17 mouse cellular contexts compared by ENCODE assay signal in genomic region chr4:139298671-139299366, GRCm38 (mm10). TPM values are rescaled to one million over a fixed set of nuclear protein-coding genes. Genes with fewer than 3 reads are reported as not detected.
DNase-seq lines count a peak whose midpoint lies in the region; ATAC-seq lines count a peak whose summit lies in the region.
"Had no signal": no experiment of that assay in that cellular context is flagged by ENCODE, and none has a peak within 500 bp of the region (broad histone marks: within the 10 kb centered on the region; RNA-seq: fewer than 3 reads in every experiment).

No protein-coding gene starts in this region.

- H3K4me2 ChIP-seq in liver, embryonic 13.5 days, result no peak overlapping the region
- H3K4me2 ChIP-seq: hindbrain, embryonic 15.5 days had no signal

- peaks cover 4% of the 10 kb centered on the region for H3K4me1 ChIP-seq in liver, embryonic 13.5 days (replicated peaks)
- H3K4me1 ChIP-seq: hindbrain, embryonic 15.5 days had no signal

- DNase-seq in kidney, postnatal 10 days, result peak; percentile 6
- DNase-seq in kidney, adult 11 months, result no peak
- DNase-seq in adipocyte (ENCODE audit: low spot score), result peak; percentile 94
- no peak for DNase-seq in liver, embryonic 13.5 days
- peak; percentile 65 for DNase-seq in lung, postnatal 10 days
- no peak for DNase-seq in spleen, adult 18-20 months
- DNase-seq in left cerebral cortex, postnatal 4 days, result no peak
- DNase-seq in thymus, postnatal 0 days (ENCODE audit: low spot score), result no peak
- DNase-seq: heart, adult 18-20 months; heart, postnatal 10 days; kidney, adult 2 months; kidney, postnatal 4 days; layer of hippocampus, postnatal 36 days; retina, postnatal 1 day had no signal

- intact Hi-C loops in left cerebral cortex, postnatal 4 days (cut with DNase I), result no loop called here

- no peak overlapping the region for H3K9ac ChIP-seq in liver, embryonic 13.5 days
- H3K9ac ChIP-seq: hindbrain, embryonic 15.5 days had no signal

- no peaks in the 10 kb centered on the region for H3K9me3 ChIP-seq in liver, embryonic 13.5 days (replicated peaks)
- H3K9me3 ChIP-seq: hindbrain, embryonic 15.5 days had no signal

- no peak overlapping the region for H3K4me3 ChIP-seq in liver, embryonic 13.5 days (replicated peaks)
- H3K4me3 ChIP-seq: hindbrain, embryonic 15.5 days had no signal

- peak; percentile 29; the same call in 1 of the 2 replicates for ATAC-seq in liver, embryonic 13.5 days (ENCODE audit: low read depth)
- ATAC-seq: CD4-positive, CD25-positive, alpha-beta regulatory T cell, adult 4 months; forebrain, embryonic 16.5 days had no signal

- H3K36me3 ChIP-seq in liver, embryonic 13.5 days, result peaks cover 9% of the 10 kb centered on the region; the same call in 1 of the 2 replicates

- WGBS in liver, embryonic 13.5 days (ENCODE audit: insufficient replicate concordance), result 72% methylated on average over 12 of the region's 12 CpGs

- H3K27ac ChIP-seq in liver, embryonic 13.5 days, result no peak overlapping the region
- H3K27ac ChIP-seq: hindbrain, embryonic 15.5 days had no signal

- H3K27me3 ChIP-seq in liver, embryonic 13.5 days, result no peaks in the 10 kb centered on the region
- H3K27me3 ChIP-seq: hindbrain, embryonic 15.5 days had no signal

RNA-seq across cellular contexts. Expression of gene Pqlc2, which starts 11.7 kb away (rescaled TPM):
- 9.7 and 10.3 TPM in 2 replicates for polyA plus RNA-seq in liver, embryonic 13.5 days (2015; fragmentation: Nextera tagmentation; extraction: Ambion mirVana)
- total RNA-seq in left cerebral cortex, postnatal 4 days (2021), result 10 to 100 TPM; 12.7 to 12.9 TPM
- polyA plus RNA-seq in thymus, postnatal 0 days (2015; fragmentation: Nextera tagmentation; extraction: Ambion mirVana), result 13.5 and 14.5 TPM in 2 replicates

RNA-seq across cellular contexts. Expression of gene Akr7a5, which starts 11.7 kb away (rescaled TPM):
- polyA plus RNA-seq in liver, embryonic 13.5 days (2015; fragmentation: Nextera tagmentation; extraction: Ambion mirVana), result 39.8 and 40.0 TPM in 2 replicates
- total RNA-seq in left cerebral cortex, postnatal 4 days (2021), result 10 to 100 TPM; 24.9 to 26.4 TPM
- 68.9 and 75.5 TPM in 2 replicates for polyA plus RNA-seq in thymus, postnatal 0 days (2015; fragmentation: Nextera tagmentation; extraction: Ambion mirVana)

RNA-seq across cellular contexts. Expression of gene Mrto4, which starts 53.6 kb away (rescaled TPM):
- 141 and 147 TPM in 2 replicates for polyA plus RNA-seq in liver, embryonic 13.5 days (2015; fragmentation: Nextera tagmentation; extraction: Ambion mirVana)
- total RNA-seq in left cerebral cortex, postnatal 4 days (2021), result 10 to 100 TPM; 60.1 to 65.3 TPM
- 115 and 116 TPM in 2 replicates for polyA plus RNA-seq in thymus, postnatal 0 days (2015; fragmentation: Nextera tagmentation; extraction: Ambion mirVana)

RNA-seq across cellular contexts. Expression of gene Emc1, which starts 53.6 kb away (rescaled TPM):
- 15.4 and 17.8 TPM in 2 replicates for polyA plus RNA-seq in liver, embryonic 13.5 days (2015; fragmentation: Nextera tagmentation; extraction: Ambion mirVana)
- 10 to 100 TPM; 70.7 to 80.4 TPM for total RNA-seq in left cerebral cortex, postnatal 4 days (2021)
- 16.8 and 17.8 TPM in 2 replicates for polyA plus RNA-seq in thymus, postnatal 0 days (2015; fragmentation: Nextera tagmentation; extraction: Ambion mirVana)

RNA-seq across cellular contexts. Expression of gene Ubr4, which starts 53.6 kb away (rescaled TPM):
- polyA plus RNA-seq in liver, embryonic 13.5 days (2015; fragmentation: Nextera tagmentation; extraction: Ambion mirVana), result 33.8 and 34.5 TPM in 2 replicates
- 100 to 1,000 TPM; 176 to 185 TPM for total RNA-seq in left cerebral cortex, postnatal 4 days (2021)
- 44.9 and 50.7 TPM in 2 replicates for polyA plus RNA-seq in thymus, postnatal 0 days (2015; fragmentation: Nextera tagmentation; extraction: Ambion mirVana)

Comparison
In these comparisons a context has a peak if more than half of its experiments do, and no peak if none do; other contexts are left out.
1. DNase-seq: peak in kidney, postnatal 10 days (single experiment), adipocyte (single experiment) and lung, postnatal 10 days (single experiment); none in kidney, adult 11 months (single experiment), liver, embryonic 13.5 days (single experiment), spleen, adult 18-20 months (0 of 2), left cerebral cortex, postnatal 4 days (single experiment) and thymus, postnatal 0 days (single experiment).